Mouse (Mus musculus) heart, postnatal 0 days (tissue): ENCODE measurements around the gene Nr2f2. TPM values are rescaled to one million over a fixed set of nuclear protein-coding genes. Genes with fewer than 3 reads are reported as not detected.

Experiments used
- ATAC-seq: fragments of 200-750 bp; cut with Nextera tagmentation; 2 replicates; pipeline ENCODE4 v1.8.0; 2017; ENCODE audit warnings: low read depth, moderate number of reproducible peaks, moderate library complexity; ENCODE audit not compliant: insufficient read depth
- DNase-seq: peaks from one replicate; pipeline ENCODE4 v3.0.0-alpha.2; 2016; ENCODE audit warnings: low spot score
- H3K27ac ChIP-seq: fragments of 300-500 bp; sonication (generic); 2 replicates; pipeline ENCODE4 v1.5.1; 2014; ENCODE audit warnings: low read depth, mild to moderate bottlenecking
- H3K27me3 ChIP-seq: fragments of 300-500 bp; sonication (generic); 2 replicates; pipeline ENCODE4 v1.6.1; 2014; ENCODE audit warnings: low read length, mixed read lengths; ENCODE audit not compliant: control insufficient read depth, insufficient read depth
- H3K36me3 ChIP-seq: fragments of 300-500 bp; sonication (generic); replicated peaks from 2 replicates; pipeline ENCODE4 v1.6.1; 2014; ENCODE audit warnings: low read length, mixed read lengths; ENCODE audit not compliant: control insufficient read depth, insufficient read depth
- H3K4me1 ChIP-seq: fragments of 300-500 bp; sonication (generic); 2 replicates; pipeline ENCODE4 v1.6.1; 2014; ENCODE audit warnings: antibody characterized with exemption; ENCODE audit not compliant: control insufficient read depth, insufficient read depth
- H3K4me2 ChIP-seq: fragments of 300-500 bp; sonication (generic); 2 replicates; pipeline ENCODE4 v1.6.1; 2014; ENCODE audit warnings: low read depth, mild to moderate bottlenecking, low read length, moderate library complexity
- H3K4me3 ChIP-seq: fragments of 300-500 bp; sonication (generic); 2 replicates; pipeline ENCODE4 v1.5.1; 2014; ENCODE audit warnings: low read depth, low read length
- H3K9ac ChIP-seq: fragments of 300-500 bp; sonication (generic); replicated peaks from 2 replicates; pipeline ENCODE4 v1.6.1; 2014; ENCODE audit warnings: low read depth, low read length, mixed read lengths
- H3K9me3 ChIP-seq: fragments of 300-500 bp; sonication (generic); replicated peaks from 2 replicates; pipeline ENCODE4 v1.6.1; 2016; ENCODE audit warnings: low read length; ENCODE audit not compliant: control insufficient read depth
- CTCF ChIP-seq: IDR thresholded peaks from 2 replicates; pipeline ENCODE4 v1.5.1; 2016; ENCODE audit warnings: antibody characterized with exemption, control low read depth, low read depth
- EP300 ChIP-seq: IDR thresholded peaks from 2 replicates; pipeline ENCODE4 v1.6.1; 2016; ENCODE audit warnings: antibody characterized with exemption, low read depth
- WGBS: fragments of 180-500 bp; shearing (Covaris S2); extraction: QIAGEN DNeasy Blood & Tissue Kit; methylation state at CpG from one replicate; pipeline ENCODE4 v1.1.7; 2014; 5-methylcytosine and 5-hydroxymethylcytosine counted together
- polyA plus RNA-seq: library from polyadenylated mRNA; unstranded; fragments of >200 nt; fragmentation: Nextera tagmentation; extraction: Ambion mirVana; gene quantifications from 2 replicates; pipeline ENCODE4 v1.2.1, GENCODE M21; 2015
- total RNA-seq: library from RNA; depleted of rRNA; stranded (reverse); fragments of >200 nt; gene quantifications from 2 replicates; pipeline ENCODE4 v1.2.3, GENCODE M21; 2014; ENCODE audit warnings: low replicate concordance

The Nr2f2 gene
- total and polyA plus RNA-seq, 2 experiments from 2014 or later, result 8.3 to 18.2 TPM

DNA sequence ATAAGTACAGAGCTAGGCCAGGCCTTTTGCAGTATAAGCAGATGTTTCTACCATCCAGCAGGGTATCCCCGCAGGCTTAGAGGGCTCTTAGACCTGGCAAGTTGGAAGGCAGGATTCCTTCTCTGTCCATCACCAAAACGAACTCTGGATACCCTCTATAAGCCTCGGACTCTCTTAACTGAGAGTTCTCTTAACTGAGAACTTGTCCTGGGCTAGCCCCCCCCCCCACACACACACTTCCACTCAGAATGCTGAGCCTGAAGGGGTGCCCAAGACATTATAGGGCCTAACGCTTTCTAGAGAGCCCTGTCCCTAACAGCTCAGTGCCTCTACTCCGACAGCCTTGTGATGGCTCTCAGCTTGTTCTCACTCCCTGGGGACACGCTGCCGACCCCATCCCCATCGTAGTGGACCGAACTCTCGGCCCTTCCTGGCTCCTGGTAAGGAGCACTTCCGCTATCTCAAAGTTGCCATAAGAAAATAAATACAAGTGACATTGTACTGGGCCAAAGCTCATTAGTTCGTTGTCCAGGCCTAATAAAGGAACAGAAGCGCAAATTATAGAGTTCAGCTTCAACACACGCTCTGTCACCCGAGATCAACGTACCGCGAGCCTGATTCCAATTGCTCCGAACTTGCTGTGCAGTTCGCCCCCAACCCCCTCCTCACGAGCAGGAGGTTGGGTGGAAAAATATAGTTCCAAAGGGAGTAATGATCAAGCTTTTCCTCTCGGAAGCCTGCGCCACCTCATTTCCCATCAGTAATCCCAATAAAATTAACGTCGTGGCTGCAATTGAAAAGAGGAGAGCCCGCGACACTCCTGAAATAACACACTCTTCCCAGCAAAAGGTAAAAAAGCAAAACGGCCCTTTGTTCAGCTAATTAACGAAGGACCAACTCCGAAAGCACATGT lies 18.2 kb downstream of the Nr2f2 start:
- no peak for ATAC-seq
- H3K9me3 ChIP-seq, result no peaks in the 10 kb centered on the region
- 21% methylated on average over 30 of the region's 30 CpGs for WGBS
- H3K36me3 ChIP-seq, result no peaks in the 10 kb centered on the region
- H3K4me1 ChIP-seq, result no peaks in the 10 kb centered on the region
- H3K9ac ChIP-seq, result no peak overlapping the region
- H3K27me3 ChIP-seq, result peaks cover 91% of the 10 kb centered on the region
- TF ChIP-seq CTCF (no peak), EP300 (no peak)
- DNase-seq, result no peak
- 0 out of 2 replicates have a peak overlapping the region, but pooled peaks have one; percentile 7 for H3K4me3 ChIP-seq
- H3K4me2 ChIP-seq, result peak overlapping the region; percentile 31
- peak overlapping the region; percentile 2; the same call in 1 of the 2 replicates for H3K27ac ChIP-seq

GRCm38 (mm10) chr7:70347618-70347958 lies 18.9 kb downstream of the Nr2f2 start:
- peak overlapping the region; percentile 18; the same call in 1 of the 2 replicates for H3K4me2 ChIP-seq
- no peaks in the 10 kb centered on the region for H3K9me3 ChIP-seq
- no peak overlapping the region for H3K27ac ChIP-seq
- TF ChIP-seq CTCF (no peak), EP300 (no peak)
- H3K4me3 ChIP-seq, result no peak overlapping the region
- H3K4me1 ChIP-seq, result no peaks in the 10 kb centered on the region
- peaks cover 91% of the 10 kb centered on the region for H3K27me3 ChIP-seq
- WGBS, result 11% methylated on average over 14 of the region's 14 CpGs
- H3K9ac ChIP-seq, result no peak overlapping the region
- DNase-seq (no peak), ATAC-seq (no peak)
- H3K36me3 ChIP-seq, result no peaks in the 10 kb centered on the region

- 32% methylated on average over 20 of the region's 20 CpGs for WGBS
- H3K4me3 ChIP-seq, result no peak overlapping the region
- DNase-seq, result no peak
- no peak overlapping the region for H3K9ac ChIP-seq
- no peaks in the 10 kb centered on the region for H3K4me1 ChIP-seq
- no peaks in the 10 kb centered on the region for H3K9me3 ChIP-seq
- H3K27me3 ChIP-seq, result peaks cover 90% of the 10 kb centered on the region
- TF ChIP-seq CTCF (no peak), EP300 (no peak)
- no peak for ATAC-seq
- H3K27ac ChIP-seq, result no peak overlapping the region
- H3K4me2 ChIP-seq, result no peak overlapping the region
- H3K36me3 ChIP-seq, result no peaks in the 10 kb centered on the region
Measured at GRCm38 (mm10) chr7:70346951-70347617, 19.5 kb downstream of the Nr2f2 start.

DNA sequence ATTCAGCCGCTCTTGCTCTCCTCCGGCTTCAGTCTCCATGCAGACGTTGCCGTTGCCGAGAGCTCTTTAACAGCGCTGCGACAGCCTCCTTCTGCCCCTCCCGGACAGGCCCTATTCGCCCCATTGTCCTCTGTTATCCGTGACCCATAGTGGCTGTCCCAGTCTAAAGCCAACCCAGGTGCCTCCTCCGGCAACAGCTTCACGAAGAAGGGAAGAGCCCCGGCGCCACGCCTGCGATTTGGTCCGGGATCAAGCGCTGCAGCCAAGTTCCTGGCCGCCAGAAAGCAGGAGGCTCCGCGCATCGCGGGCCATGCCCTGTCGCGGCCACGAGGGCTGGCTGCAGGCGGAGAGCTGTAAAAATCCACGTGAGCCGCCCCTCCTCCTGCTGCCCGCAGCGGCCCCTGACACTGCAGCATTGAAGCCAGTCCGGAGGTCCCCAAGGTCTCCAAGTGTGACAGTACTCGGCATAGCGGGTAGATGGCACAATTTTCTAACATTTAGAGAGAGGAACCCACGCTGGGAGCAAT lies 20.5 kb downstream of the Nr2f2 start:
- H3K4me2 ChIP-seq, result peak overlapping the region; percentile 61
- no peaks in the 10 kb centered on the region for H3K9me3 ChIP-seq
- TF ChIP-seq CTCF (peak; percentile 58), EP300 (no peak)
- no peaks in the 10 kb centered on the region for H3K4me1 ChIP-seq
- no peak overlapping the region; the same call in 1 of the 2 replicates for H3K9ac ChIP-seq
- peaks cover 96% of the 10 kb centered on the region for H3K27me3 ChIP-seq
- WGBS, result 2% methylated on average over 35 of the region's 35 CpGs
- DNase-seq, result peak; percentile 87
- no peak overlapping the region for H3K27ac ChIP-seq
- peak overlapping the region; percentile 45 for H3K4me3 ChIP-seq
- ATAC-seq, result peak; percentile 77
- no peaks in the 10 kb centered on the region for H3K36me3 ChIP-seq

- DNase-seq, result no peak
- no peaks in the 10 kb centered on the region for H3K4me1 ChIP-seq
- H3K27ac ChIP-seq, result no peak overlapping the region
- H3K4me3 ChIP-seq, result no peak overlapping the region
- no peak overlapping the region for H3K9ac ChIP-seq
- no peak overlapping the region for H3K4me2 ChIP-seq
- 31% methylated on average over 5 of the region's 5 CpGs for WGBS
- H3K27me3 ChIP-seq, result peaks cover 95% of the 10 kb centered on the region
- no peaks in the 10 kb centered on the region for H3K36me3 ChIP-seq
- no peak for TF ChIP-seq CTCF
- TF ChIP-seq EP300, result no peak
- ATAC-seq, result no peak
- no peaks in the 10 kb centered on the region for H3K9me3 ChIP-seq
Measured at GRCm38 (mm10) chr7:70343426-70343825, 23.1 kb downstream of the Nr2f2 start.
